Mouse (Mus musculus): ENCODE measurements around the gene Fgf15. TPM values are rescaled to one million over a fixed set of nuclear protein-coding genes. Genes with fewer than 3 reads are reported as not detected.

Gene Fgf15
- not detected in 2 replicates for polyA plus RNA-seq (2016; fragmentation: Nextera tagmentation; extraction: Ambion mirVana)

GRCm38 (mm10) chr7:144896294-144897218 is at the start of gene Fgf15:
TSS of gene Fgf15 (plus strand) at chr7:144896531.
- peaks cover 26% of the 10 kb centered on the region for H3K4me1 ChIP-seq
- H3K27ac ChIP-seq = no peak within 1 kb of the TSS
- peak within 1 kb of the TSS; percentile 25; the same call in 1 of the 2 replicates for H3K9ac ChIP-seq
- WGBS (ENCODE audit: insufficient replicate concordance) = 2% methylated on average over 65 of the region's 65 CpGs
- H3K27me3 ChIP-seq (replicated peaks) = peaks cover 92% of the 10 kb centered on the region
- H3K4me2 ChIP-seq = peak within 1 kb of the TSS; percentile 82
- peak; percentile 40; the same call in 1 of the 2 replicates for ATAC-seq
- no peaks in the 10 kb centered on the region for H3K9me3 ChIP-seq (replicated peaks)
- no peaks in the 10 kb centered on the region for H3K36me3 ChIP-seq
- peak within 1 kb of the TSS; percentile 52 for H3K4me3 ChIP-seq

GRCm38 (mm10) chr7:144847067-144847466 is 49.3 kb upstream of the Fgf15 start, which contains the start of gene Fgf4:
TSS of gene Fgf4 (plus strand) at chr7:144847367.
- no peak within 1 kb of the TSS for H3K4me3 ChIP-seq
- ATAC-seq = no peak
- no peak within 1 kb of the TSS for H3K9ac ChIP-seq
- peaks cover 78% of the 10 kb centered on the region for H3K27me3 ChIP-seq (replicated peaks)
- no peaks in the 10 kb centered on the region for H3K36me3 ChIP-seq
- H3K4me2 ChIP-seq = no peak within 1 kb of the TSS
- H3K9me3 ChIP-seq (replicated peaks) = no peaks in the 10 kb centered on the region
- no peaks in the 10 kb centered on the region for H3K4me1 ChIP-seq
- H3K27ac ChIP-seq = no peak within 1 kb of the TSS

- 45% methylated on average over 3 of the region's 3 CpGs for WGBS (ENCODE audit: insufficient replicate concordance)
- ATAC-seq = no peak
- no peaks in the 10 kb centered on the region for H3K4me1 ChIP-seq
- H3K27me3 ChIP-seq (replicated peaks) = peaks cover 73% of the 10 kb centered on the region
- H3K36me3 ChIP-seq = no peaks in the 10 kb centered on the region
- H3K4me2 ChIP-seq = no peak overlapping the region
- no peak overlapping the region for H3K4me3 ChIP-seq
- H3K9ac ChIP-seq = no peak overlapping the region
- H3K27ac ChIP-seq = no peak overlapping the region
- no peaks in the 10 kb centered on the region for H3K9me3 ChIP-seq (replicated peaks)
Measured at GRCm38 (mm10) chr7:144851321-144851720, 45.0 kb upstream of the Fgf15 start.

GRCm38 (mm10) chr7:144854966-144855365 is 41.4 kb upstream of the Fgf15 start:
- no peaks in the 10 kb centered on the region for H3K4me1 ChIP-seq
- H3K9ac ChIP-seq = no peak overlapping the region
- H3K4me3 ChIP-seq = no peak overlapping the region
- H3K27ac ChIP-seq = no peak overlapping the region
- no peak for ATAC-seq
- H3K36me3 ChIP-seq = no peaks in the 10 kb centered on the region
- peaks cover 80% of the 10 kb centered on the region for H3K27me3 ChIP-seq (replicated peaks)
- H3K4me2 ChIP-seq = no peak overlapping the region
- 41% methylated on average over 3 of the region's 3 CpGs for WGBS (ENCODE audit: insufficient replicate concordance)
- no peaks in the 10 kb centered on the region for H3K9me3 ChIP-seq (replicated peaks)

GRCm38 (mm10) chr7:144857158-144857557 is 39.2 kb upstream of the Fgf15 start:
- Histone ChIP-seq H3K36me3 (no peaks in the 10 kb centered on the region), H3K4me3 (no peak overlapping the region), H3K9ac (no peak overlapping the region), H3K9me3 (replicated peaks) (no peaks in the 10 kb centered on the region), H3K27ac (no peak overlapping the region), H3K27me3 (replicated peaks) (peaks cover 84% of the 10 kb centered on the region), H3K4me2 (no peak overlapping the region), H3K4me1 (peaks cover 11% of the 10 kb centered on the region; the same call in 1 of the 2 replicates)
- no peak for ATAC-seq
- 59% methylated on average over 7 of the region's 7 CpGs for WGBS (ENCODE audit: insufficient replicate concordance)

- no peak overlapping the region for H3K4me2 ChIP-seq
- H3K4me1 ChIP-seq = peaks cover 11% of the 10 kb centered on the region; the same call in 1 of the 2 replicates
- H3K27me3 ChIP-seq (replicated peaks) = peaks cover 91% of the 10 kb centered on the region
- 62% methylated on average over 3 of the region's 3 CpGs for WGBS (ENCODE audit: insufficient replicate concordance)
- no peaks in the 10 kb centered on the region for H3K9me3 ChIP-seq (replicated peaks)
- H3K4me3 ChIP-seq = no peak overlapping the region
- H3K36me3 ChIP-seq = no peaks in the 10 kb centered on the region
- no peak overlapping the region for H3K27ac ChIP-seq
- H3K9ac ChIP-seq = no peak overlapping the region
- no peak for ATAC-seq
Measured at GRCm38 (mm10) chr7:144857826-144858342, 38.4 kb upstream of the Fgf15 start.

DNA sequence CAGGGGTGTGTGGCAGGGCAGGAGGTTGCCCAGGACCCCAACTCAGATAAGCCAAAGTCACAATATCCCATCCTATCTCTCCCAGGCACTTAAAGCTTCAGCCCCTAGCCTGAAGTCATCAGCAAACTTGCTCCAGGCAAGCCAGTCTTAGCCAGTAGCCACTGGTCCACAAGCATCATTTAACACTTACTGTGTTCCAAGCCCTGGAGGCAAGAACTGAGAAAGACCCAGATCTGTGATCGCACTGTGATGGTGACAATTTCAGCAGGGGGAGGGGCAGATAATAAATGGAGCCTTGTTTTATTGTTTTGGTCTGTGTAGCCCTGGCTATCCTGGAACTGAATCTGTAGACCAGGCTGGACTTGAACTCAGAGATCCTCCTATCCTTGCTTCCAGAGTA is 37.6 kb upstream of the Fgf15 start:
- Histone ChIP-seq H3K4me3 (no peak overlapping the region), H3K9ac (no peak overlapping the region), H3K27me3 (replicated peaks) (peaks cover 94% of the 10 kb centered on the region), H3K36me3 (no peaks in the 10 kb centered on the region), H3K4me1 (peaks cover 11% of the 10 kb centered on the region; the same call in 1 of the 2 replicates), H3K9me3 (replicated peaks) (no peaks in the 10 kb centered on the region), H3K27ac (no peak overlapping the region), H3K4me2 (no peak overlapping the region)
- 78% methylated on average over 1 of the region's 1 CpGs for WGBS (ENCODE audit: insufficient replicate concordance)
- no peak for ATAC-seq

GRCm38 (mm10) chr7:144861056-144861768 is 35.1 kb upstream of the Fgf15 start:
- no peaks in the 10 kb centered on the region for H3K36me3 ChIP-seq
- peaks cover 11% of the 10 kb centered on the region; the same call in 1 of the 2 replicates for H3K4me1 ChIP-seq
- H3K27me3 ChIP-seq (replicated peaks) = peaks cover 95% of the 10 kb centered on the region
- no peak overlapping the region for H3K9ac ChIP-seq
- H3K4me2 ChIP-seq = peak overlapping the region; percentile 35
- 2% methylated on average over 71 of the region's 72 CpGs for WGBS (ENCODE audit: insufficient replicate concordance)
- ATAC-seq = no peak
- H3K27ac ChIP-seq = no peak overlapping the region
- peak overlapping the region; percentile 4; the same call in 1 of the 2 replicates for H3K4me3 ChIP-seq
- H3K9me3 ChIP-seq (replicated peaks) = no peaks in the 10 kb centered on the region

DNA sequence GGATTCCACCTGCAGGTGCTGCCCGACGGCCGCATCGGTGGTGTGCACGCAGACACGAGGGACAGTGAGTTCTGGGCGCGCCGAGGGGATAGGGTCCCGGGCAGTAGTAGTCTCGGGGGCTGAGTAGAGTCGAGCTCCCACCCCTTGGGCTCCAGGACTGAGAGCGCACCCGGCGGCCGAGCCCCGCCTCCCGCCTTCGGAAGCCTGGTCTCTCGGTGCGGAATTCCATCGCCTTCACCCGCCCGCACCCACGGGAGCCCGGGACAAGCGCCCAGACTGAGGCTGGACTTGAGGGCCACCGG is 34.6 kb upstream of the Fgf15 start:
- Histone ChIP-seq H3K4me1 (peaks cover 11% of the 10 kb centered on the region; the same call in 1 of the 2 replicates), H3K4me3 (no peak overlapping the region)
- 2% methylated on average over 28 of the region's 28 CpGs for WGBS (ENCODE audit: insufficient replicate concordance)

DNA sequence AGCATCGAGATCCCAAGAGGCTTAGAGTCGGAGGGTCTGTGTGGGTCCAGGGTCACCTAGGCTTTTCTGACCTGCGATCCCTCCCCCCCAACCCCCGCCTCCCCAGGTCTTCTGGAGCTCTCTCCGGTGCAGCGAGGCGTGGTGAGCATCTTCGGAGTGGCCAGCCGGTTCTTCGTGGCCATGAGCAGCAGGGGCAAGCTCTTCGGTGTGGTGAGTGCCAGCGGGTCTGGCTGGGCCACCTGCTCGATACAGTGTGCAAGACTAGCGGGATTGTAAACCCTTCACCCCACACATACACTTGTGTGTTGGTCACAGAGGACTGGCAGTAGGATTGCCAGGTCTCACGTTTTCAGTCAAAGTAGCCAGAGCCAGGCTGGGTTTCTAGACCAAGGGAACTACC is 34.2 kb upstream of the Fgf15 start:
- Histone ChIP-seq H3K9me3 (replicated peaks) (no peaks in the 10 kb centered on the region), H3K27me3 (replicated peaks) (peaks cover 98% of the 10 kb centered on the region), H3K4me3 (no peak overlapping the region), H3K36me3 (no peaks in the 10 kb centered on the region), H3K27ac (no peak overlapping the region), H3K4me1 (peaks cover 11% of the 10 kb centered on the region; the same call in 1 of the 2 replicates), H3K4me2 (no peak overlapping the region), H3K9ac (no peak overlapping the region)
- ATAC-seq = no peak
- 5% methylated on average over 15 of the region's 15 CpGs for WGBS (ENCODE audit: insufficient replicate concordance)

More for the DNA sequence above, 34.6 kb upstream of the Fgf15 start:
- no peaks in the 10 kb centered on the region for H3K36me3 ChIP-seq
- peak overlapping the region; percentile 35 for H3K4me2 ChIP-seq
- no peak overlapping the region for H3K9ac ChIP-seq
- no peak overlapping the region for H3K27ac ChIP-seq
- peaks cover 96% of the 10 kb centered on the region for H3K27me3 ChIP-seq (replicated peaks)
- ATAC-seq = no peak
- no peaks in the 10 kb centered on the region for H3K9me3 ChIP-seq (replicated peaks)

- 4% methylated on average over 18 of the region's 18 CpGs for WGBS (ENCODE audit: insufficient replicate concordance)
- H3K4me3 ChIP-seq = no peak overlapping the region
- no peaks in the 10 kb centered on the region for H3K9me3 ChIP-seq (replicated peaks)
- H3K9ac ChIP-seq = no peak overlapping the region
- no peak overlapping the region for H3K4me2 ChIP-seq
- no peak for ATAC-seq
- peaks cover 11% of the 10 kb centered on the region; the same call in 1 of the 2 replicates for H3K4me1 ChIP-seq
- no peaks in the 10 kb centered on the region for H3K36me3 ChIP-seq
- H3K27me3 ChIP-seq (replicated peaks) = peaks cover 98% of the 10 kb centered on the region
- no peak overlapping the region for H3K27ac ChIP-seq
Measured at GRCm38 (mm10) chr7:144862712-144863111, 33.6 kb upstream of the Fgf15 start.

GRCm38 (mm10) chr7:144863196-144863595 is 33.1 kb upstream of the Fgf15 start:
- Histone ChIP-seq H3K4me1 (peaks cover 11% of the 10 kb centered on the region; the same call in 1 of the 2 replicates), H3K9me3 (replicated peaks) (no peaks in the 10 kb centered on the region), H3K36me3 (no peaks in the 10 kb centered on the region), H3K4me2 (no peak overlapping the region), H3K27ac (no peak overlapping the region), H3K27me3 (replicated peaks) (peaks cover 94% of the 10 kb centered on the region), H3K4me3 (no peak overlapping the region), H3K9ac (no peak overlapping the region)
- ATAC-seq = no peak
- 6% methylated on average over 11 of the region's 11 CpGs for WGBS (ENCODE audit: insufficient replicate concordance)
